Mouse (Mus musculus): Measurements from ENCODE around the gene Daxx.

DNA sequence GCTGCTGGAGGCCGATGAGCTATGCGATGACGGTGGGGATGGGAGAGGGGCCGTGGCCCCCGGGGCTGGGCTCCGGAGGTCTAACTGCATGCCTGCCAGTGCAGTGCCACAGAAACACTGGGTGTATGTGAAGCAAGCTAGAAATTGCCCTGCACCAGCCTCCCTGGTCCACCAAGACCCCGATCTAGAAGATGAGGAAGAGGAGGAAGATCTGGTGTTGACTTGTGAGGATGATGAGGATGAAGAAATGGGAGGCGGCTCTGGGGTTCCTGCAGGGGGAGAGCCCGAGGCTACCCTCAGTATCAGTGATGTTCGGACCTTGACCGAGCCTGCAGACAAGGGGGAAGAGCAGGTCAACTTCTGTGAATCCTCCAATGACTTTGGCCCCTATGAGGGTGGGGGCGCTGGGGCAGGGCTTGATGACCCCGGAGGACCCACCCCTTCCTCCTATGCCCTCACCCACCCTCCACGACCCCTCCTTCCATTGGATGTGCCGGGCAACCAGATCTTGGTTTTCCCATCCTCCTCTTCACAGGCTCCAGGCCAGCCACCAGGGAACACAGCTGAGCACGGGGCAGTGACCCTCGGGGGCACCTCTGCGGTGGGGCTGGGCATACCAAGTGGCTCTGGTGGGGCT, 8.6 kb downstream of the Daxx start:
- TF ChIP-seq USF1 (IDR thresholded peaks at IDR 0.05; ENCODE audit: low read depth) (no peak), MYOG (IDR thresholded peaks at IDR 0.05; ENCODE audit: control insufficient read depth, extremely low read depth, insufficient read length) (no peak), CTCF (IDR thresholded peaks at IDR 0.05; ENCODE audit: control insufficient read depth, insufficient read depth, insufficient read length) (no peak), MAX (IDR thresholded peaks at IDR 0.05) (no peak), FOSL1 (IDR thresholded peaks at IDR 0.05; ENCODE audit: insufficient read depth, low read length, poor library complexity, severe bottlenecking) (no peak), MYOD1 (IDR thresholded peaks at IDR 0.05; ENCODE audit: control insufficient read depth, insufficient read length, low read depth) (no peak), CEBPB (IDR thresholded peaks at IDR 0.05; ENCODE audit: low read depth) (no peak)
